ENCODE assay signal across 20 mouse cellular contexts in genomic region chr1:137255041-137255440, GRCm38 (mm10).
DNase-seq lines count a peak whose midpoint lies in the region; ATAC-seq lines count a peak whose summit lies in the region.
"Had no signal": no experiment of that assay in that cellular context is flagged by ENCODE, and none has a peak within 500 bp of the region (broad histone marks: within the 10 kb centered on the region; RNA-seq: fewer than 3 reads in every experiment).

No protein-coding gene starts in this region.

- H3K27ac ChIP-seq in forebrain, embryonic 11.5 days (ENCODE audit: low read depth, low read length): no peak overlapping the region
- no peak overlapping the region for H3K27ac ChIP-seq in forebrain, embryonic 10.5 days
- peak overlapping the region; percentile 47; the same call in 1 of the 2 replicates for H3K27ac ChIP-seq in forebrain, embryonic 15.5 days (replicated peaks)
- no peak overlapping the region for H3K27ac ChIP-seq in midbrain, embryonic 15.5 days
- H3K27ac ChIP-seq: embryonic facial prominence, embryonic 12.5 days; limb, embryonic 15.5 days; neural tube, embryonic 13.5 days had no signal

- H3K27me3 ChIP-seq in forebrain, embryonic 11.5 days (ENCODE audit: control insufficient read depth, insufficient read depth, low read length): no peaks in the 10 kb centered on the region
- H3K27me3 ChIP-seq in forebrain, embryonic 10.5 days (ENCODE audit: poor library complexity, severe bottlenecking): peaks cover 4% of the 10 kb centered on the region; the same call in 1 of the 2 replicates
- H3K27me3 ChIP-seq in forebrain, embryonic 15.5 days: no peaks in the 10 kb centered on the region
- H3K27me3 ChIP-seq in midbrain, embryonic 15.5 days (replicated peaks): no peaks in the 10 kb centered on the region; the same call in 1 of the 2 replicates
- H3K27me3 ChIP-seq: embryonic facial prominence, embryonic 12.5 days; limb, embryonic 15.5 days; neural tube, embryonic 13.5 days; Patski had no signal

- DNase-seq in forebrain, embryonic 11.5 days (ENCODE audit: low spot score): no peak
- DNase-seq in forebrain, embryonic 10.5 days (ENCODE audit: extremely low spot score, low spot score): no peak
- peak; percentile 56 for DNase-seq in embryo, embryonic 10 days (ENCODE audit: low spot score)
- no peak for DNase-seq in left cerebral cortex, adult 11 months (ENCODE audit: low spot score)
- DNase-seq in adrenal gland, postnatal 14 days: no peak
- DNase-seq in left cerebral cortex, adult 8-10 months (ENCODE audit: low spot score in 2 of 2): no peak
- DNase-seq: cerebellum, adult 2 months; gastrocnemius, postnatal 14 days; heart, postnatal 4 days; kidney, adult 2 months; kidney, postnatal 4 days; lung, adult 2 months; right cerebral cortex, adult 18-20 months had no signal

- no peaks in the 10 kb centered on the region; the same call in 1 of the 2 replicates for H3K9me3 ChIP-seq in forebrain, embryonic 11.5 days (ENCODE audit: control insufficient read depth, low read length)
- H3K9me3 ChIP-seq in forebrain, embryonic 10.5 days: no peaks in the 10 kb centered on the region; the same call in 1 of the 2 replicates
- no peaks in the 10 kb centered on the region for H3K9me3 ChIP-seq in forebrain, embryonic 15.5 days
- no peaks in the 10 kb centered on the region for H3K9me3 ChIP-seq in midbrain, embryonic 15.5 days
- H3K9me3 ChIP-seq: embryonic facial prominence, embryonic 12.5 days; limb, embryonic 15.5 days; neural tube, embryonic 13.5 days had no signal

- no peaks in the 10 kb centered on the region for H3K4me1 ChIP-seq in forebrain, embryonic 11.5 days (replicated peaks; ENCODE audit: control insufficient read depth, insufficient read depth, low read length)
- peaks cover 7% of the 10 kb centered on the region for H3K4me1 ChIP-seq in forebrain, embryonic 10.5 days
- peaks cover 6% of the 10 kb centered on the region; the same call in 1 of the 2 replicates for H3K4me1 ChIP-seq in forebrain, embryonic 15.5 days
- H3K4me1 ChIP-seq in midbrain, embryonic 15.5 days: peaks cover 5% of the 10 kb centered on the region; the same call in 1 of the 2 replicates
- H3K4me1 ChIP-seq: embryonic facial prominence, embryonic 12.5 days; limb, embryonic 15.5 days; neural tube, embryonic 13.5 days had no signal

- no peak overlapping the region for H3K4me2 ChIP-seq in forebrain, embryonic 11.5 days (ENCODE audit: low read depth, low read length, severe bottlenecking)
- no peak overlapping the region for H3K4me2 ChIP-seq in forebrain, embryonic 15.5 days (replicated peaks)
- no peak overlapping the region for H3K4me2 ChIP-seq in midbrain, embryonic 15.5 days
- H3K4me2 ChIP-seq: embryonic facial prominence, embryonic 12.5 days; heart, embryonic 11.5 days; limb, embryonic 15.5 days; neural tube, embryonic 13.5 days had no signal

- no peak overlapping the region for H3K4me3 ChIP-seq in forebrain, embryonic 11.5 days (ENCODE audit: low read depth, low read length)
- H3K4me3 ChIP-seq in forebrain, embryonic 10.5 days: no peak overlapping the region
- H3K4me3 ChIP-seq in forebrain, embryonic 15.5 days: no peak overlapping the region
- H3K4me3 ChIP-seq in midbrain, embryonic 15.5 days: no peak overlapping the region
- H3K4me3 ChIP-seq: embryonic facial prominence, embryonic 12.5 days; limb, embryonic 15.5 days; neural tube, embryonic 13.5 days had no signal

- ATAC-seq in forebrain, embryonic 11.5 days (replicated peaks; ENCODE audit: low FRiP score): peak; percentile 78
- peak; percentile 79 for ATAC-seq in forebrain, embryonic 15.5 days (replicated peaks)
- ATAC-seq in midbrain, embryonic 15.5 days (replicated peaks): peak; percentile 74
- ATAC-seq: Patski had no signal

- no peak overlapping the region for H3K9ac ChIP-seq in forebrain, embryonic 11.5 days (ENCODE audit: low read length)
- H3K9ac ChIP-seq in forebrain, embryonic 15.5 days (replicated peaks): no peak overlapping the region
- no peak overlapping the region for H3K9ac ChIP-seq in midbrain, embryonic 15.5 days
- H3K9ac ChIP-seq: embryonic facial prominence, embryonic 12.5 days; limb, embryonic 15.5 days; neural tube, embryonic 13.5 days had no signal

- no peaks in the 10 kb centered on the region for H3K36me3 ChIP-seq in forebrain, embryonic 11.5 days (ENCODE audit: control insufficient read depth, insufficient read depth, low read length)
- H3K36me3 ChIP-seq in forebrain, embryonic 10.5 days (replicated peaks): no peaks in the 10 kb centered on the region
- H3K36me3 ChIP-seq in forebrain, embryonic 15.5 days: no peaks in the 10 kb centered on the region
- no peaks in the 10 kb centered on the region for H3K36me3 ChIP-seq in midbrain, embryonic 15.5 days (replicated peaks)
- H3K36me3 ChIP-seq: embryonic facial prominence, embryonic 12.5 days; limb, embryonic 15.5 days; neural tube, embryonic 13.5 days had no signal
